Mouse (Mus musculus) hindbrain, embryonic 11.5 days (tissue): ENCODE data around the gene Olfr370. TPM values are rescaled to one million over a fixed set of nuclear protein-coding genes. Genes with fewer than 3 reads are reported as not detected.
A peak's percentile ranks its signal among the peaks of the same experiment; 100 is the strongest.
"Not testable (repeated sequence)": the region's sequence is repeated elsewhere in the genome, so short reads cannot be mapped to it uniquely, and the experiment has no call there.

Source experiments
- ATAC-seq: fragments of 200-750 bp; cut with Nextera tagmentation; 2 replicates; pipeline ENCODE4 v1.8.0; 2017; ENCODE audit warnings: mild to moderate bottlenecking, moderate TSS enrichment, moderate library complexity; ENCODE audit not compliant: low FRiP score
- DNase-seq: peaks from one replicate; pipeline ENCODE4 v3.0.0-alpha.2; 2015; ENCODE audit warnings: low spot score
- H3K27ac ChIP-seq: fragments of 300-500 bp; sonication (generic); 2 replicates; pipeline ENCODE4 v1.5.1; 2014; ENCODE audit warnings: mild to moderate bottlenecking, low read depth, low read length
- H3K27me3 ChIP-seq: fragments of 300-500 bp; sonication (generic); 2 replicates; pipeline ENCODE4 v1.6.1; 2014; ENCODE audit warnings: mild to moderate bottlenecking, low read length, moderate library complexity, mixed read lengths; ENCODE audit not compliant: control insufficient read depth, insufficient read depth
- H3K36me3 ChIP-seq: fragments of 300-500 bp; sonication (generic); 2 replicates; pipeline ENCODE4 v1.6.1; 2014; ENCODE audit warnings: mild to moderate bottlenecking, low read length, moderate library complexity, mixed read lengths; ENCODE audit not compliant: control insufficient read depth, insufficient read depth
- H3K4me1 ChIP-seq: fragments of 300-500 bp; sonication (generic); replicated peaks from 2 replicates; pipeline ENCODE4 v1.6.1; 2014; ENCODE audit warnings: low read length, mixed read lengths; ENCODE audit not compliant: control insufficient read depth, insufficient read depth
- H3K4me2 ChIP-seq: fragments of 300-500 bp; sonication (generic); replicated peaks from 2 replicates; pipeline ENCODE4 v1.6.1; 2014; ENCODE audit warnings: mild to moderate bottlenecking, low read depth, low read length
- H3K4me3 ChIP-seq: fragments of 300-500 bp; sonication (generic); 2 replicates; pipeline ENCODE4 v1.5.1; 2014; ENCODE audit warnings: low read depth, low read length
- H3K9ac ChIP-seq: fragments of 300-500 bp; sonication (generic); 2 replicates; pipeline ENCODE4 v1.6.1; 2014; ENCODE audit warnings: low read depth, low read length
- H3K9me3 ChIP-seq: fragments of 300-500 bp; sonication (generic); 2 replicates; pipeline ENCODE4 v1.6.1; 2016; ENCODE audit warnings: low read length; ENCODE audit not compliant: control insufficient read depth
- WGBS: fragments of 180-500 bp; shearing (Covaris S2); extraction: QIAGEN DNeasy Blood & Tissue Kit; methylation state at CpG from one replicate; pipeline ENCODE4 v1.1.7; 2014; 5-methylcytosine and 5-hydroxymethylcytosine counted together
- polyA plus RNA-seq: library from polyadenylated mRNA; unstranded; fragments of >200 nt; fragmentation: Nextera tagmentation; extraction: Ambion mirVana; gene quantifications from 2 replicates; pipeline ENCODE4 v1.2.1, GENCODE M21; 2014

Olfr370 gene
- 0.11 and 0.14 TPM in 2 replicates for polyA plus RNA-seq

- no peak within 1 kb of the TSS for H3K9ac ChIP-seq
These were observed at the start of gene Olfr370 for GRCm38 (mm10) chr8:83535736-83536135. Gene Olfr370, plus strand, starts transcription at chr8:83535780.

GRCm38 (mm10) chr8:83511696-83512095 lies 23.9 kb upstream of the Olfr370 start:
- ATAC-seq (no peak), DNase-seq (no peak)
- Histone ChIP-seq H3K4me1 (no peaks in the 10 kb centered on the region), H3K4me3 (no peak overlapping the region), H3K9me3 (no peaks in the 10 kb centered on the region), H3K36me3 (no peaks in the 10 kb centered on the region), H3K27ac (no peak overlapping the region), H3K9ac (no peak overlapping the region), H3K4me2 (no peak overlapping the region), H3K27me3 (no peaks in the 10 kb centered on the region)
- WGBS: 94% methylated on average over 3 of the region's 3 CpGs

More at GRCm38 (mm10) chr8:83535736-83536135, at the start of gene Olfr370:
- Histone ChIP-seq H3K4me3 (no peak within 1 kb of the TSS), H3K27ac (no peak within 1 kb of the TSS), H3K36me3 (no peaks in the 10 kb centered on the region), H3K4me2 (no peak within 1 kb of the TSS), H3K9me3 (no peaks in the 10 kb centered on the region), H3K27me3 (no peaks in the 10 kb centered on the region), H3K4me1 (no peaks in the 10 kb centered on the region)
- no peak for ATAC-seq
- WGBS: 82% methylated on average over 3 of the region's 3 CpGs
- DNase-seq: no peak

GRCm38 (mm10) chr8:83520432-83520831 lies 15.1 kb upstream of the Olfr370 start:
- H3K27me3 ChIP-seq: no peaks in the 10 kb centered on the region
- no peaks in the 10 kb centered on the region for H3K9me3 ChIP-seq
- no peak overlapping the region for H3K9ac ChIP-seq
- DNase-seq: no peak
- 84% methylated on average over 3 of the region's 3 CpGs for WGBS
- no peaks in the 10 kb centered on the region for H3K4me1 ChIP-seq
- H3K4me2 ChIP-seq: no peak overlapping the region
- no peak overlapping the region for H3K27ac ChIP-seq
- H3K36me3 ChIP-seq: no peaks in the 10 kb centered on the region
- no peak overlapping the region for H3K4me3 ChIP-seq
- ATAC-seq: no peak

- H3K27ac ChIP-seq, H3K27me3 ChIP-seq, H3K4me2 ChIP-seq, DNase-seq, H3K4me3 ChIP-seq, H3K4me1 ChIP-seq, H3K9me3 ChIP-seq, H3K36me3 ChIP-seq, H3K9ac ChIP-seq, ATAC-seq: not testable (repeated sequence)
- 85% methylated on average over 3 of the region's 3 CpGs for WGBS
These were observed 14.7 kb upstream of the Olfr370 start for GRCm38 (mm10) chr8:83520907-83521306.

GRCm38 (mm10) chr8:83521310-83521709 lies 14.3 kb upstream of the Olfr370 start:
- Histone ChIP-seq H3K4me1 (no peaks in the 10 kb centered on the region), H3K4me3 (no peak overlapping the region), H3K36me3 (no peaks in the 10 kb centered on the region), H3K27ac (no peak overlapping the region), H3K27me3 (no peaks in the 10 kb centered on the region), H3K9ac (no peak overlapping the region), H3K9me3 (no peaks in the 10 kb centered on the region), H3K4me2 (no peak overlapping the region)
- no peak for ATAC-seq
- DNase-seq: no peak
- WGBS: 40% methylated on average over 1 of the region's 1 CpGs

DNA sequence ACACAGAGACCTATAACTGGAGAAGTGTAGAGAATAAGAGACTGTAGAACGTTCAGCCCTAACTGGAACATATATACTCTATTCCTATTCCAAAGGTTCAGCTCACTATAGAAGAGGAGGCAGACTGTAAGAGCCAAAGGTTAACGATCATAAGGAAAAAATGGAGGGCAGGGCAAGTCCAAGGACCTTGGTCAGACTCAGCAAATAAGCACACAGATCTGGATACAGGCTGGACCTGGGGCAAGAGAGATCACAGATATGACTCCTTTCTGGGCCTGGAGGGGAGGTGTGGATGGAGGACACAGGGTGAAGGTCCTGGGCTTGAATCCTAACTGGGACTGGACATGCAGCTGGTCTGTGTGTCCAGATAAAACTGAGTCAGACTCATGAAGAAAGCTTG lies 778 bp upstream of the Olfr370 start:
- Histone ChIP-seq H3K4me1 (no peaks in the 10 kb centered on the region), H3K27ac (no peak overlapping the region), H3K9ac (no peak overlapping the region), H3K36me3 (no peaks in the 10 kb centered on the region), H3K4me3 (no peak overlapping the region), H3K9me3 (no peaks in the 10 kb centered on the region), H3K27me3 (no peaks in the 10 kb centered on the region), H3K4me2 (no peak overlapping the region)
- ATAC-seq: no peak
- 86% methylated on average over 2 of the region's 2 CpGs for WGBS
- no peak for DNase-seq

GRCm38 (mm10) chr8:83562669-83563068 lies 27.1 kb downstream of the Olfr370 start:
- DNase-seq (no peak), ATAC-seq (no peak)
- Histone ChIP-seq H3K27ac (no peak overlapping the region), H3K36me3 (no peaks in the 10 kb centered on the region), H3K9ac (no peak overlapping the region), H3K27me3 (no peaks in the 10 kb centered on the region), H3K4me3 (no peak overlapping the region), H3K4me1 (no peaks in the 10 kb centered on the region; the same call in 1 of the 2 replicates), H3K4me2 (no peak overlapping the region), H3K9me3 (no peaks in the 10 kb centered on the region)
- WGBS: 78% methylated on average over 3 of the region's 3 CpGs

DNA sequence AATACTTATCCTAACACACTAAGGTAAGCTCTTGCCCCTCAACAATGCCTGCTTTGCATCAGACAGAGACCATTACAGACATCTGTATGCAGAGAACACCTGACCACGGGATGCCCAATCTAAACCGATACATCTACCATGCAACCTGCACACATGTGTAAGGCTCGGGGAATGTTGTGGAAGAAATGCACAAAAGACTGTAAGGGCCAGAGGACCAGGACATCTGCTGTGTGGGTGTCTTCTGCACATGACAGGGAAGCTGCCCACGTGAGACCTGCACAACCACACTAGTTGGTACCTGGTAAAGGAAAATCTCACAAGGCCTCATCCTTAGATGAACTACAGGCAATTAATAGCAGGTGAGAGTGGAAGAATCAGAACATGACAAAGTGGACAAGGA lies 27.7 kb downstream of the Olfr370 start:
- Histone ChIP-seq H3K36me3 (no peaks in the 10 kb centered on the region), H3K4me1 (no peaks in the 10 kb centered on the region; the same call in 1 of the 2 replicates), H3K4me3 (no peak overlapping the region), H3K9ac (no peak overlapping the region), H3K4me2 (no peak overlapping the region), H3K27ac (no peak overlapping the region), H3K27me3 (no peaks in the 10 kb centered on the region), H3K9me3 (no peaks in the 10 kb centered on the region)
- DNase-seq: no peak
- ATAC-seq: no peak
- 78% methylated on average over 4 of the region's 4 CpGs for WGBS

GRCm38 (mm10) chr8:83565731-83566375 lies 30.3 kb downstream of the Olfr370 start:
- DNase-seq (peak; percentile 39), ATAC-seq (peak; percentile 48)
- Histone ChIP-seq H3K9me3 (no peaks in the 10 kb centered on the region), H3K36me3 (no peaks in the 10 kb centered on the region), H3K27ac (no peak overlapping the region), H3K4me1 (no peaks in the 10 kb centered on the region; the same call in 1 of the 2 replicates), H3K27me3 (no peaks in the 10 kb centered on the region), H3K4me3 (no peak overlapping the region), H3K9ac (no peak overlapping the region), H3K4me2 (no peak overlapping the region)
- 74% methylated on average over 9 of the region's 9 CpGs for WGBS
